Mouse (Mus musculus) hindbrain, embryonic 16.5 days (tissue): ENCODE measurements around the gene Fam186a. TPM values are rescaled to one million over a fixed set of nuclear protein-coding genes. Genes with fewer than 3 reads are reported as not detected.
"Not testable (repeated sequence)": the region's sequence is repeated elsewhere in the genome, so short reads cannot be mapped to it uniquely, and the experiment has no call there.

ENCODE experiments used
- ATAC-seq: fragments of 200-750 bp; cut with Nextera tagmentation; 2 replicates; pipeline ENCODE4 v1.8.0; 2017; ENCODE audit warnings: moderate TSS enrichment, moderate library complexity
- H3K27ac ChIP-seq: fragments of 300-500 bp; sonication (generic); 2 replicates; pipeline ENCODE4 v1.5.1; 2014; ENCODE audit warnings: low read depth, mild to moderate bottlenecking, control low read depth, low read length, moderate library complexity
- H3K27me3 ChIP-seq: fragments of 300-500 bp; sonication (generic); replicated peaks from 2 replicates; pipeline ENCODE4 v1.6.1; 2014; ENCODE audit warnings: low read length; ENCODE audit not compliant: control insufficient read depth, insufficient read depth
- H3K36me3 ChIP-seq: fragments of 300-500 bp; sonication (generic); 2 replicates; pipeline ENCODE4 v1.6.1; 2014; ENCODE audit warnings: mild to moderate bottlenecking, low read length, moderate library complexity, mixed read lengths; ENCODE audit not compliant: control insufficient read depth, insufficient read depth
- H3K4me1 ChIP-seq: fragments of 300-500 bp; sonication (generic); 2 replicates; pipeline ENCODE4 v1.6.1; 2014; ENCODE audit warnings: low read depth, low read length; ENCODE audit not compliant: control insufficient read depth, insufficient read depth
- H3K4me2 ChIP-seq: fragments of 300-500 bp; sonication (generic); 2 replicates; pipeline ENCODE4 v1.6.1; 2014; ENCODE audit warnings: mild to moderate bottlenecking, low read length, control low read depth, moderate library complexity
- H3K4me3 ChIP-seq: fragments of 300-500 bp; sonication (generic); 2 replicates; pipeline ENCODE4 v1.5.1; 2014; ENCODE audit warnings: mild to moderate bottlenecking, low read length, control low read depth, moderate library complexity
- H3K9ac ChIP-seq: fragments of 300-500 bp; sonication (generic); 2 replicates; pipeline ENCODE4 v1.6.1; 2014; ENCODE audit warnings: low read depth, mild to moderate bottlenecking, control low read depth, low read length, moderate library complexity
- H3K9me3 ChIP-seq: fragments of 300-500 bp; sonication (generic); 2 replicates; pipeline ENCODE4 v1.6.1; 2014; ENCODE audit warnings: mild to moderate bottlenecking, low read length, moderate library complexity; ENCODE audit not compliant: control insufficient read depth
- WGBS: fragments of 180-500 bp; shearing (Covaris S2); extraction: QIAGEN DNeasy Blood & Tissue Kit; methylation state at CpG from one replicate; pipeline ENCODE4 v1.1.7; 2014; 5-methylcytosine and 5-hydroxymethylcytosine counted together
- polyA plus RNA-seq: library from polyadenylated mRNA; unstranded; fragments of >200 nt; fragmentation: Nextera tagmentation; extraction: Ambion mirVana; gene quantifications from 2 replicates; pipeline ENCODE4 v1.2.1, GENCODE M21; 2015

The Fam186a gene
- polyA plus RNA-seq, 1 experiment from 2014 or later, result not detected

DNA sequence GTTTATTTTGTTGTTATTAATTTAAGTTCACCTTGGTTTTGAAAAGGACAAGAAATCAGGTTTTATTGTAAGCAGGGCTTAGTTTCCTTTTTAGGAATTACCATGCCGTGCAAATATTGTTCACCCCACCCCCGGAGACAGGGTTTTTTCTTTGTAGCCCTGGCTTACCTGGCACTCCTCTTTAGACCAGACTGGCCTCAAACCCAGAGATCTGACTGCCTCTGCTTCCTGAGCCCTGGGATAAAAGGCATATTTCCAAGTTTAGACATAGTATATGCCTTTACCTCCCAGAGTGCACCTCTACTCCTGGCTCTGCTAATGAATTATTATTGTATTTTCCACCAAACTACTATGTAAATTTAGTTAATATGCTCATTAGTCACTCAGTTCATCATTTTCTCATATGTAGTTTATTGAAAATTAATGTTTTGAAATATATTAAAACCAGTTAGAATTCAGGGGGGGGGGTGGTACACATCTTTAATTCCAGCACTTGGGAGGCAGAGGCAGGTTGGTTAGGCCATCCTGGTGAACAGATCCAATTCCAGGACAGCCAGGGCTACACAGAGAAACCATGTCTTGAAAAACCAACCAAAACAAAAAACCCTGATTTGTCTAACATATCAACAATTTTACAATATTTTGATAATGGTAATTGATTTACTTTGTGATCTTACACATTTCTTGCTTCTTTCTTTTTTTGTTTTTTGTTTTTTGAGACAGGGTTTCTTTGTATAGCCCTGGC lies 7.8 kb upstream of the Fam186a start:
- H3K4me1 ChIP-seq, result peaks cover 6% of the 10 kb centered on the region
- ATAC-seq, result no peak
- 84% methylated on average over 2 of the region's 2 CpGs for WGBS
- H3K4me3 ChIP-seq, result no peak overlapping the region
- no peaks in the 10 kb centered on the region for H3K9me3 ChIP-seq
- no peak overlapping the region for H3K4me2 ChIP-seq
- no peak overlapping the region for H3K27ac ChIP-seq
- no peaks in the 10 kb centered on the region for H3K36me3 ChIP-seq
- no peaks in the 10 kb centered on the region for H3K27me3 ChIP-seq
- no peak overlapping the region for H3K9ac ChIP-seq

GRCm38 (mm10) chr15:99972989-99973911 lies 6.4 kb upstream of the Fam186a start:
- under 1% methylated on average over 72 of the region's 84 CpGs for WGBS

DNA sequence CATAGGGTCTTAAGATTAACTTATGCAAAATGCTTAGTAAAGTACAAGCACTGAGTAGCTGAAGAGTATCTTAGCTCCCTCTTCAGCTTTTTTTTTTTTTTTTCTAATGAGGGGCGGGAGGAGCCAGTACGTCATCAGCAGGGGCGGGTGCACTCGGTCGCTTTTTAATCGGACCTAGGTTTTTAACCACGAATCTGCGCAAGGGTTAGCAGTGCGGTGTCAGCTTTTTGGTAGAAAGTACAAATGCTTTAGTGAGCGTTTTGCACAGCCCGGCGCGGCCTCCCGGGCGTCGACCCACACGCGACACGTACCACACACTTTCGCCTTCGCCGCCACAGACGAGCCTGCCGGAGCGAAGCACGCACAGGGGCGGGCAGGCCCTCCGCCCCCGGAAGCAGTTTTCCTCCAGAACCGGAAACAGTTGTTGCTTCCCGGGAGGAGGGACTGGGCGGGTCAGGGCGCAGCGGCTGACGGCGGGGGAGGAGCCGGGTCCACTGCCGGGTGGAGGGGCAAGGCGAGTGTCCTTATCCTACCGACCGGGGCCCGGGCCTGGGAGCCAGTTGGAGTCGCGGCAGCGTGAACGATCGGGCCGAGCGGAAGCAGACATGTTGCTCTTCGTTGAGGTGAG lies 5.6 kb upstream of the Fam186a start:
- H3K4me1 ChIP-seq, result peaks cover 6% of the 10 kb centered on the region
- H3K4me2 ChIP-seq, result peak overlapping the region; percentile 90
- ATAC-seq, result peak; percentile 98
- WGBS, result under 1% methylated on average over 50 of the region's 50 CpGs
- H3K4me3 ChIP-seq, result peak overlapping the region; percentile 97
- no peaks in the 10 kb centered on the region for H3K27me3 ChIP-seq
- H3K27ac ChIP-seq, result peak overlapping the region; percentile 92
- H3K36me3 ChIP-seq, result no peaks in the 10 kb centered on the region
- H3K9ac ChIP-seq, result peak overlapping the region; percentile 91
- no peaks in the 10 kb centered on the region for H3K9me3 ChIP-seq

More at GRCm38 (mm10) chr15:99972989-99973911, 6.4 kb upstream of the Fam186a start:
- Histone ChIP-seq H3K27me3 (no peaks in the 10 kb centered on the region), H3K4me2 (peak overlapping the region; percentile 90), H3K9ac (peak overlapping the region; percentile 91), H3K9me3 (no peaks in the 10 kb centered on the region), H3K4me3 (peak overlapping the region; percentile 97), H3K27ac (peak overlapping the region; percentile 92), H3K36me3 (no peaks in the 10 kb centered on the region), H3K4me1 (peaks cover 6% of the 10 kb centered on the region)
- ATAC-seq, result peak; percentile 88

DNA sequence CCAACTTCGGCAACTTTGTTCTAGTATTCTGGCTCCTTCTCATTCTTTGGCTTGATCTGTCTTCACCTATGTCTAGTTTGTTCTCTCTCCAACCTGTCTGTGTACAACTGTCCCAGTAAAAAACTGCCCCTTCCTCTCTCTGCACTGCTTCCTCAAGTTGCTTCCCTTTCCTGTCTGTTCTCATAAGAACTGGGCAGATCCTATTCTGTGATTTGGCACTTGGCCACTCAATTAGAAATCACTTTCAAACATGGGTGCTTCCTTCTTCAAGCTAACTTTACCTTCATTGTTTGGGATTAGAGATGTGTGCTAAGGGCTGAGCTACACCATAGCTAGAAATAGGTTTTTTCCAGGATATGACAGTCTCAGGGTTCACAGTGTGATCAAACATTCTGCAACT lies 3.7 kb upstream of the Fam186a start:
- Histone ChIP-seq H3K4me2 (no peak overlapping the region), H3K9ac (no peak overlapping the region), H3K36me3 (no peaks in the 10 kb centered on the region), H3K27me3 (no peaks in the 10 kb centered on the region), H3K4me3 (no peak overlapping the region), H3K4me1 (peaks cover 6% of the 10 kb centered on the region), H3K9me3 (no peaks in the 10 kb centered on the region), H3K27ac (no peak overlapping the region)
- WGBS, result 97% methylated on average over 1 of the region's 1 CpGs
- ATAC-seq, result no peak

GRCm38 (mm10) chr15:99969765-99970164 lies 2.9 kb upstream of the Fam186a start, which contains the start of gene Larp4:
Larp4 (plus strand) TSS chr15:99970065.
- not testable (repeated sequence) for H3K9ac ChIP-seq, H3K4me1 ChIP-seq, ATAC-seq, H3K4me3 ChIP-seq, H3K36me3 ChIP-seq, H3K9me3 ChIP-seq, H3K27ac ChIP-seq, H3K27me3 ChIP-seq, H3K4me2 ChIP-seq
- WGBS, result 88% methylated on average over 6 of the region's 6 CpGs

DNA sequence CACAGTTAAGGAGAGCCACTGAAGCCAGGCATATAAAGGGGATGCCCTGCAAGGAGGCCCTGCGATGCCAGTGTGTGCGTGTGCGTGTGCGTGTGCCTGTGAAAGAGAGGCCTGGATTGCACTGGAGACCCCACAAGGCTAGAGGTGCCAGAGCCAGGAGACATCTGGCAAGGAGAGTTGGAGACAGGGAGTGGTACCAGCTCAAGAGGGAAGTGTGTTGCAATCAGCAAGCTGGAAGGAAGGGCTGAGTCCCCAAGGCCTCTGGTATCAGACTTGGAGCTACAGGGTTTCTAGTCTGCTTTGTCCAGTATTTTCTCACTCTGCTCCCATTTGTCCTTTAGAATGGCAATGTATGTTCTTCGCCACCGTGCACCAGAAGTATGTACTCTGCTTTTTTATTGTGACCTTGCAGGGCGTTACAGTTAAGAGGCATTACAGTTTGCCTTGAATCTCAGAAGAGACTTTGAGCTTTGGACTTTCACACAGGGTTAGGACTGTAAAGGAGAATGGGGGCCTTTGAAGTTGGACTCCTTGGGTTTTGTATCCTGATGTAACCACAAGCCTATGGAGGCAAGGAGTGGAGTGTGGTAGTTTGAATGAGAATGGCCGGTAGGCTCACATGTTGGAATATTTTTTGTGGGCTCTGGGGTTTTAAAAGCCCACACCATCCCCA lies 1.6 kb downstream of the Fam186a start:
- 89% methylated on average over 8 of the region's 8 CpGs for WGBS
- no peaks in the 10 kb centered on the region for H3K9me3 ChIP-seq
- H3K27ac ChIP-seq, result no peak overlapping the region
- no peak for ATAC-seq
- no peaks in the 10 kb centered on the region for H3K27me3 ChIP-seq
- no peak overlapping the region for H3K4me3 ChIP-seq
- no peak overlapping the region for H3K4me2 ChIP-seq
- H3K4me1 ChIP-seq, result no peaks in the 10 kb centered on the region
- H3K36me3 ChIP-seq, result no peaks in the 10 kb centered on the region
- no peak overlapping the region for H3K9ac ChIP-seq

DNA sequence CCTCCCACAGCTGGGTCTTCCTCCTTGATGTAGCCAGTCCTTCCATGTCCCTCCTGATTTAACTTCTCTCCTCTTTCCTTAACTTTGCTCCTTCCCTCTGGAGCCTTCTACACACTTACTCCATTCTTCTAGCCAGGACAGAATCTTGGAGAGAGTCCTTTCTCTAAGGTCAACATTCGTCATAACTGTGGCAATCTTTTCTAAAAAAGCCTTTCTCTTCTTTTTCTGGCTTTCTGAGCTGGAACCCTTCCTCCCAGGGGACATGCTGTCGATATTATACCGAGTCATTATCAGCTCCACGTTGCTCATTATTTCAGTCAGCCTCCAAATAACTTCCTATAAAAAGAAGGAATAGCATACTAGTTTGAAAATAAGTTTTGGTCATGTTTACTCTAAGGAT lies 11.5 kb downstream of the Fam186a start:
- H3K9ac ChIP-seq, result no peak overlapping the region
- 74% methylated on average over 4 of the region's 4 CpGs for WGBS
- no peaks in the 10 kb centered on the region for H3K4me1 ChIP-seq
- H3K27me3 ChIP-seq, result no peaks in the 10 kb centered on the region
- H3K4me2 ChIP-seq, result no peak overlapping the region
- ATAC-seq, result no peak
- no peak overlapping the region for H3K27ac ChIP-seq
- no peaks in the 10 kb centered on the region for H3K36me3 ChIP-seq
- H3K9me3 ChIP-seq, result no peaks in the 10 kb centered on the region
- H3K4me3 ChIP-seq, result no peak overlapping the region

DNA sequence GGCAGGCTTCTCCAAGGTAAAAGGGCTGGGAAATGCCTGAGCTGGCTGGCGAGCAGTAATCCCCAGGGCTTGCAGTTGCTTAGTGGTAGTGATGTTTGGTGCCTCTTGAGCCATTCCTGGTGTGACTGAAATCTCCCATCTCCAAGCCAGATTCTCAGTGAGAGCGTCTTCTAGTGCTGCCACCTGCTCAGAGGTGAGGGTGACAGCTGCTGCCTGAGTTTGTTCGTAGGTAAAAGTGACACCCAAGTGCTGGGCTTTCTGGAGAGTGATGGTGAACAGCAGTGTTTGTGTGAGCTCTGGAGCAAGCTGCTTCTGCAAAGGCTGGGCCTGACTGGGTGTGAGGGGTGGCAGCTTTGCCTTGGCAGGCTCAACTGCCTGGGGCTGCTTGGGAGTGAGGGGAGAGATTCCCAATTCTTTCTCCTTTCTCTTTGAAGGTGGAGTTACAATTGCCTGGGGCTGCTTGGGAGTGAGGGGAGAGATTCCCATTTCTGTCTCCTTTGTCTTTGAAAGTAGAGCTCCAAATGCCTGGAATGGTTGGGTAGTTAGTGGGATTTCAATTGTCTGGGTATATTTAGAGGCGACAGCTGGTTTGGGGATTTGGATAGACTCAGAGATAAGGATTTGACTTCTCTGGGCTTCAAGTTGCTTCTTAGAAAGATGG lies 25.8 kb downstream of the Fam186a start:
- H3K27ac ChIP-seq, result no peak overlapping the region
- 78% methylated on average over 4 of the region's 4 CpGs for WGBS

More for the DNA sequence above, 25.8 kb downstream of the Fam186a start:
- Histone ChIP-seq H3K4me3 (no peak overlapping the region), H3K9ac (no peak overlapping the region), H3K4me2 (no peak overlapping the region), H3K4me1 (no peaks in the 10 kb centered on the region), H3K27me3 (no peaks in the 10 kb centered on the region), H3K36me3 (no peaks in the 10 kb centered on the region), H3K9me3 (no peaks in the 10 kb centered on the region)
- no peak for ATAC-seq
